Mouse (Mus musculus) limb, embryonic 12.5 days (tissue): ENCODE measurements around the gene Gm17657. TPM values are rescaled to one million over a fixed set of nuclear protein-coding genes. Genes with fewer than 3 reads are reported as not detected.

Source experiments
- ATAC-seq: fragments of 200-750 bp; cut with Nextera tagmentation; 2 replicates; pipeline ENCODE4 v1.8.0; 2017; ENCODE audit warnings: low read depth, moderate TSS enrichment; ENCODE audit not compliant: insufficient number of reproducible peaks, insufficient read depth, low FRiP score, low TSS enrichment
- H3K27ac ChIP-seq: fragments of 300-500 bp; sonication (generic); 2 replicates; pipeline ENCODE4 v1.5.1; 2016; ENCODE audit warnings: mild to moderate bottlenecking, moderate library complexity
- H3K27me3 ChIP-seq: fragments of 300-500 bp; sonication (generic); 2 replicates; pipeline ENCODE4 v1.6.1; 2016; ENCODE audit warnings: mild to moderate bottlenecking, moderate library complexity
- H3K36me3 ChIP-seq: fragments of 300-500 bp; sonication (generic); 2 replicates; pipeline ENCODE4 v1.6.1; 2016; ENCODE audit warnings: mild to moderate bottlenecking, moderate library complexity
- H3K4me1 ChIP-seq: fragments of 300-500 bp; sonication (generic); replicated peaks from 2 replicates; pipeline ENCODE4 v1.6.1; 2016
- H3K4me2 ChIP-seq: fragments of 300-500 bp; sonication (generic); 2 replicates; pipeline ENCODE4 v1.6.1; 2016; ENCODE audit warnings: mild to moderate bottlenecking, moderate library complexity
- H3K4me3 ChIP-seq: fragments of 300-500 bp; sonication (generic); replicated peaks from 2 replicates; pipeline ENCODE4 v1.5.1; 2016; ENCODE audit warnings: mild to moderate bottlenecking
- H3K9ac ChIP-seq: fragments of 300-500 bp; sonication (generic); replicated peaks from 2 replicates; pipeline ENCODE4 v1.6.1; 2016; ENCODE audit warnings: mild to moderate bottlenecking, moderate library complexity
- H3K9me3 ChIP-seq: fragments of 300-500 bp; sonication (generic); 2 replicates; pipeline ENCODE4 v1.6.1; 2016; ENCODE audit warnings: mild to moderate bottlenecking, moderate library complexity
- WGBS: fragments of 180-500 bp; shearing (Covaris S2); methylation state at CpG from one replicate; pipeline ENCODE4 v1.1.7; 2016; 5-methylcytosine and 5-hydroxymethylcytosine counted together
- polyA plus RNA-seq: library from polyadenylated mRNA; unstranded; fragments of >200 nt; fragmentation: Nextera tagmentation; extraction: Ambion mirVana; gene quantifications from 2 replicates; pipeline ENCODE4 v1.2.1, GENCODE M21; 2016

Gm17657 gene
- polyA plus RNA-seq = not detected in 2 replicates

DNA sequence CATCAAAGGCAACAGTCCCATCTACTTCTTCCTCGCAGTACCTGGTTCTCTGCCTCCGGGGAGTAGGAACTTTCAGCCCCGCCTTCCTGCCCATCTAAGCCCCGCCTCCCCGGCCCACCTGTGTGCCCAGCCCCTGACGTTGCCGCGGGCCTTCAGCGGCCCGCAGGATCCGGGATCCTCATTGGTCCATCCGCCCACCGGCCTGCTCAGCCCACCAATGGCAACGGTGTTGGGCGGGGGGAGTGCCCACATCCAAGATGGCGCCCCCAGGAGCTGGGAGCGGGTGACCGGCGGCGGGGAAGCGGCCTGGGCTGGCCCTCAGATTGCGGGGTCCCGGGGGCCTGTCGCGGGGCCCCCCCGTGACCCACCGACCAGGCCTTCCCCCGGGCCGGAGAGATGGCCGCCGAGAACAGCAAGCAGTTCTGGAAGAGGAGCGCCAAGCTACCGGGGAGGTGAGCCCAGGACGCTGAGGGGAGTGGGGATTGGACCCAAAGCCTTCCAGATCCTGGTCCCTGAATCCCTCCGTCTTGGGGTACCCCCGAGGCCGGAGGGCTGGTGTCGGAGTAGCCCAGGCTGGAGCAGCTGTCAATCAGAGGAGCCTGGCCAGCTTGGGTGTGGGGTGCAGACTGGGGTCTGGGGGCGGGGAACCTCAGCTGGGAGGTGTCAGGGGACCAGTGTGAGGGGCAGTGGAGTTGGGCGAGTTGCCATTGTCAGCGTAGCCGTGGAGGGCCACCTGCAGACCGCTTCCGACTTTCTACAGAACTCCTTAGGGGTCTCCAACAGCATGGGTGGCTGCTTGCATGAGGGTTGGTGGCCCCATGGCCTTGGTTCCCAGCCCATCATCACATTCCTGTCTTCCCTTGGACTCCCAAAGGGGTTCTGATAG is at the start of gene Gm17657, which contains the start of gene Tbc1d22b:
Gm17657 (minus strand) TSS at position 96 of the 886 bp plus-strand sequence.
Tbc1d22b (plus strand) TSS at position 243 of the 886 bp plus-strand sequence.
- Histone ChIP-seq H3K36me3 (no peaks in the 10 kb centered on the region), H3K9ac (peak within 1 kb of the TSS; percentile 96), H3K9me3 (no peaks in the 10 kb centered on the region), H3K4me3 (peak within 1 kb of the TSS; percentile 95), H3K27ac (0 out of 2 replicates have a peak within 1 kb of the TSS, but pooled peaks have one; percentile 59), H3K4me2 (peak within 1 kb of the TSS; percentile 96), H3K4me1 (peaks cover 17% of the 10 kb centered on the region), H3K27me3 (no peaks in the 10 kb centered on the region)
- 1% methylated on average over 44 of the region's 44 CpGs for WGBS
- peak; percentile 96 for ATAC-seq

- 92% methylated on average over 14 of the region's 14 CpGs for WGBS
- peaks cover 94% of the 10 kb centered on the region for H3K36me3 ChIP-seq
- no peak for ATAC-seq
These were observed 49.6 kb upstream of the Gm17657 start for GRCm38 (mm10) chr17:29599051-29599450.

GRCm38 (mm10) chr17:29596771-29597132 is 47.3 kb upstream of the Gm17657 start:
- no peaks in the 10 kb centered on the region for H3K27me3 ChIP-seq
- no peak overlapping the region for H3K9ac ChIP-seq
- 89% methylated on average over 13 of the region's 13 CpGs for WGBS
- H3K4me2 ChIP-seq = no peak overlapping the region
- H3K4me1 ChIP-seq = no peaks in the 10 kb centered on the region
- H3K27ac ChIP-seq = no peak overlapping the region
- H3K36me3 ChIP-seq = peaks cover 74% of the 10 kb centered on the region
- no peak overlapping the region for H3K4me3 ChIP-seq
- no peak for ATAC-seq
- no peaks in the 10 kb centered on the region for H3K9me3 ChIP-seq

More at GRCm38 (mm10) chr17:29599051-29599450, 49.6 kb upstream of the Gm17657 start:
- Histone ChIP-seq H3K4me3 (no peak overlapping the region), H3K27me3 (no peaks in the 10 kb centered on the region), H3K4me1 (no peaks in the 10 kb centered on the region), H3K9me3 (no peaks in the 10 kb centered on the region), H3K27ac (no peak overlapping the region), H3K9ac (no peak overlapping the region), H3K4me2 (no peak overlapping the region)

- no peak overlapping the region for H3K4me2 ChIP-seq
- H3K27ac ChIP-seq = no peak overlapping the region
- peaks cover 70% of the 10 kb centered on the region for H3K36me3 ChIP-seq
- H3K9ac ChIP-seq = 0 out of 2 replicates have a peak overlapping the region, but pooled peaks have one; percentile 18
- ATAC-seq = no peak
- no peaks in the 10 kb centered on the region for H3K9me3 ChIP-seq
- no peaks in the 10 kb centered on the region for H3K27me3 ChIP-seq
- H3K4me1 ChIP-seq = no peaks in the 10 kb centered on the region
- WGBS = 84% methylated on average over 15 of the region's 15 CpGs
- no peak overlapping the region for H3K4me3 ChIP-seq
These were observed 46.7 kb upstream of the Gm17657 start for GRCm38 (mm10) chr17:29595891-29596770.

DNA sequence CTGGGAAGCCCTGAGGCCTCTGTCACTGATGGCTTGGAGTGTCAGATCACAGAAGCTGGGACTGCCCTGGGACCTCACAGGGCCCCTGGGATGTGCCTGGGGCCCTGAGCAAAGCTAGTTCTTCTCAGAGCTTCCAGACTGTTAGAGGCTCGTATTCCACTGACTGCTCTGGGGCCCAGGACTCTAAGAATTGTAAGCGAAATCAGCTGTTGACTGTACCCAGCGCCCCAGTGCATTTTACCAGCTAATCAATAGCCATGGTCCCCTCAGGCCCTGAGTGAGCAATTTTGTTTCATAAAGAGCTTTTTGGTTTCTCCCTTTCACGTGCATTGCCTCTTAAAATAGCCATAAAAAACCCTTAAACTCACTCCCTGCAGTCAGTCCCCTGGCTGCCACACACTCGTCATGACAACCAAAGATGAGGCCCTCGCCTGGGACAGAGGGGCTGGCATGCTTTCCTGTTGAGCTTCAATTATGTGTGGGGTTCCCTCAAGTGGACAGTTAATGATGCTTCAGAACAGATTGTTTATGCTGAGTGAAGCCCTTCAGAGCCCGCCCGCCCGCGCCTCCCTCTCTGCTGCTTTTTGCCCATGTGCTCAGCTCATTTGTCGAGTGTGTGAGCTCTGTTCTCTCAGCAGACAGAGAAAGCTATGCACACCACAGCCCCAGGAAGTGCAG is 39.9 kb upstream of the Gm17657 start:
- peak overlapping the region; percentile 70 for H3K27ac ChIP-seq

GRCm38 (mm10) chr17:29586921-29587320 is 37.5 kb upstream of the Gm17657 start:
- no peaks in the 10 kb centered on the region for H3K27me3 ChIP-seq
- no peak for ATAC-seq
- H3K27ac ChIP-seq = no peak overlapping the region
- peaks cover 53% of the 10 kb centered on the region for H3K36me3 ChIP-seq
- H3K4me3 ChIP-seq = no peak overlapping the region
- peaks cover 12% of the 10 kb centered on the region for H3K4me1 ChIP-seq
- no peak overlapping the region for H3K4me2 ChIP-seq
- no peak overlapping the region for H3K9ac ChIP-seq
- H3K9me3 ChIP-seq = no peaks in the 10 kb centered on the region
- WGBS = 83% methylated on average over 9 of the region's 9 CpGs

More for the DNA sequence above, 39.9 kb upstream of the Gm17657 start:
- Histone ChIP-seq H3K4me1 (peaks cover 12% of the 10 kb centered on the region), H3K9me3 (no peaks in the 10 kb centered on the region), H3K4me2 (no peak overlapping the region; the same call in 1 of the 2 replicates), H3K9ac (no peak overlapping the region), H3K27me3 (no peaks in the 10 kb centered on the region), H3K4me3 (no peak overlapping the region), H3K36me3 (peaks cover 37% of the 10 kb centered on the region)
- no peak for ATAC-seq
- WGBS = 48% methylated on average over 11 of the region's 11 CpGs

GRCm38 (mm10) chr17:29585446-29585845 is 36.0 kb upstream of the Gm17657 start:
- H3K9ac ChIP-seq = no peak overlapping the region
- peaks cover 64% of the 10 kb centered on the region for H3K36me3 ChIP-seq
- no peaks in the 10 kb centered on the region for H3K9me3 ChIP-seq
- 94% methylated on average over 6 of the region's 6 CpGs for WGBS
- no peaks in the 10 kb centered on the region for H3K27me3 ChIP-seq
- H3K4me2 ChIP-seq = no peak overlapping the region
- no peak overlapping the region for H3K4me3 ChIP-seq
- no peak for ATAC-seq
- no peak overlapping the region for H3K27ac ChIP-seq
- peaks cover 12% of the 10 kb centered on the region for H3K4me1 ChIP-seq

GRCm38 (mm10) chr17:29584737-29585136 is 35.3 kb upstream of the Gm17657 start:
- no peak overlapping the region for H3K9ac ChIP-seq
- H3K36me3 ChIP-seq = peaks cover 71% of the 10 kb centered on the region
- ATAC-seq = no peak
- no peak overlapping the region for H3K27ac ChIP-seq
- no peaks in the 10 kb centered on the region for H3K27me3 ChIP-seq
- H3K4me2 ChIP-seq = no peak overlapping the region
- 84% methylated on average over 3 of the region's 3 CpGs for WGBS
- H3K4me3 ChIP-seq = no peak overlapping the region
- no peaks in the 10 kb centered on the region for H3K9me3 ChIP-seq
- peaks cover 11% of the 10 kb centered on the region for H3K4me1 ChIP-seq

GRCm38 (mm10) chr17:29584306-29584705 is 34.9 kb upstream of the Gm17657 start:
- peaks cover 75% of the 10 kb centered on the region for H3K36me3 ChIP-seq

GRCm38 (mm10) chr17:29583569-29583968 is 34.1 kb upstream of the Gm17657 start:
- Histone ChIP-seq H3K36me3 (peaks cover 83% of the 10 kb centered on the region), H3K27me3 (no peaks in the 10 kb centered on the region), H3K9ac (no peak overlapping the region), H3K4me1 (no peaks in the 10 kb centered on the region), H3K9me3 (no peaks in the 10 kb centered on the region), H3K4me2 (no peak overlapping the region), H3K4me3 (no peak overlapping the region), H3K27ac (no peak overlapping the region)
- WGBS = 84% methylated on average over 5 of the region's 5 CpGs
- ATAC-seq = no peak

More at GRCm38 (mm10) chr17:29584306-29584705, 34.9 kb upstream of the Gm17657 start:
- Histone ChIP-seq H3K9ac (no peak overlapping the region), H3K27ac (no peak overlapping the region), H3K4me1 (peaks cover 7% of the 10 kb centered on the region), H3K4me3 (no peak overlapping the region), H3K4me2 (no peak overlapping the region), H3K27me3 (no peaks in the 10 kb centered on the region), H3K9me3 (no peaks in the 10 kb centered on the region)
- WGBS = 79% methylated on average over 5 of the region's 5 CpGs
- ATAC-seq = no peak
